Mouse (Mus musculus): ENCODE measurements around the gene Iqck. TPM values are rescaled to one million over a fixed set of nuclear protein-coding genes. Genes with fewer than 3 reads are reported as not detected.

Gene Iqck
- polyA plus RNA-seq, 1 experiment, result 0.48 TPM

DNA sequence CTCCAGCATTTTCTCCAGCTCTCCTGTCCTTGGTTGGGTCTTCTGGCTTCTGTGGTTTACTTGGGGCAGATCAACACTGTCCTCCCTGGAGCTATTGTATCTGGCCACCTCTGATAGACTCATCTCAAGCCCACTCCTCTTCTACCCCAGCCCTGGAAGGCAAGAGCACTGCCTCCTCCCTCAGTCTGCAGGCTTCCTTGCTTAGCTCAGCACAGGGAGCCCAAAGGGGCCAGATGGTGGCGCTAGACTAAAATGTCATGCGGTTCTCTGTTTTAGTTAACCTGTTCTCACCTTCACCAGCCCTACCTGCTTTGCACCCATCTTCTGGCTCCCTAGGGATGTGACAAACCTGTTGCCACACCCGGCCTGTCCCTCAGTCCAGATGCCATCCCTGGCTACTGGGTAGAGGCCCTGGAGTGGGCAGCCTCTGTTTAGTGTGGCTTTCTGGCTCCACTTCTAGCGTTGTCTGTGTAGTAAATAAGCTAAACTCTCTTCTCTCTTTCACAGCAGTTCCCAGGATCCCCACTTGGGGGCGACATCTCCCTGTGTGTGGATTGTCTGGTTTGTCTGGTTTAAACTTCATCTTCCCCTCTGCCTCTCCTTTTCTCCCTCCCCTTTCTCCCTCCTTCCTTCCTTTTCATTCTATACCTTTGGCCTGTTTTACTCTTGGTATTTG lies 155.4 kb downstream of the Iqck start:
- no peaks in the 10 kb centered on the region for H3K27me3 ChIP-seq (ENCODE audit: control insufficient read depth, insufficient read depth, low read length)
- H3K4me1 ChIP-seq (ENCODE audit: control insufficient read depth, insufficient read depth, insufficient read length, low read length), result no peaks in the 10 kb centered on the region
- 18% methylated on average over 5 of the region's 5 CpGs for WGBS
- no peak overlapping the region for H3K27ac ChIP-seq (ENCODE audit: insufficient read depth, low read depth, low read length)
- TF ChIP-seq POLR2A (IDR thresholded peaks at IDR 0.05; ENCODE audit: low read depth, low read length) (no peak), CTCF (IDR thresholded peaks at IDR 0.05; ENCODE audit: extremely low read depth, insufficient read length, insufficient replicate concordance, low read depth, low read length) (peak; percentile 39; the same call in 1 of the 2 replicates)
- no peak overlapping the region for H3K4me3 ChIP-seq (ENCODE audit: low read depth, low read length)
- H3K36me3 ChIP-seq (ENCODE audit: control insufficient read depth, insufficient read depth, low read length), result no peaks in the 10 kb centered on the region

DNA sequence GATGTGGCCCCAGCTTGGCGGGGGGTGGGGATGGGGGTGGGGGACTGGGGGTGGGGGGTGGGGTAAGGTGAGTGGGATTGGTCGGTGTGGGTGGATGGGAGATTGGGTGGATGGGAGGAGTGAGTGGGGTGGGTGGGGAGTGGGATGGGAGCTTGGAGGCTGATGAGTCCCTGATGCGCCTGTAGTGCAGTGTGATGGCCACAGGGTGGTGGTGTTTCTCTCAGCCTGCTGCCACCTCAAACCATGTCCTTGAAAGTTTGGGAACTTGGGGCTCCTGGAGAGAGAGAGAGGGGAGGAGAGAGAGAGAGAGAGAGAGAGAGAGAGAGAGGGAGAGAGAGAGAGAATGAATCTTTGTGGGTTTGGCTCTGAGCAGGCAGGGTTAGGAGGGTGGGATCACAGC lies 160.2 kb downstream of the Iqck start:
- WGBS, result 2% methylated on average over 3 of the region's 3 CpGs
- TF ChIP-seq POLR2A (IDR thresholded peaks at IDR 0.05; ENCODE audit: low read depth, low read length) (no peak), CTCF (IDR thresholded peaks at IDR 0.05; ENCODE audit: extremely low read depth, insufficient read length, insufficient replicate concordance, low read depth, low read length) (peak; percentile 30; the same call in 1 of the 2 replicates)

DNA sequence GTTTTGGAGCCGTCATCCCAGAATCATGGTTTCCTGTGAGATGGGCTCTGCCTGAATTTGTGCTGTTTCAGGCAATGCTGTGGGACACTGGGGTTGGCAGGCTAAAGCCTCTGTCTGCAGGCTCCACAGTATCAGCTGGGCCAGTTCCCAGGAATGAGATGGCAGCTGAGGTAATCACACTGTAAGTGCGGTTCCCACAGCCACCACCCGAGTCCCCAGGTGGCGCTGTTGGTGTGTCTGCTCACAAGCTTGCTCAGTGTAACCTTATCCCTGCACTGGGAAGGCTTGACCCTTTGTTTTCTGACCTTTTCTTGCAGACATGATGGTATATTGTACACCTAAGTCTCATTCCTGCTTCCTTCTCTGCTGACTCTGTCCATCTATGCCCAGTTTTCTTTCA lies 164.0 kb downstream of the Iqck start:
- Histone ChIP-seq H3K27ac (ENCODE audit: insufficient read depth, low read depth, low read length) (no peak overlapping the region), H3K4me1 (ENCODE audit: control insufficient read depth, insufficient read depth, insufficient read length, low read length) (no peaks in the 10 kb centered on the region), H3K36me3 (ENCODE audit: control insufficient read depth, insufficient read depth, low read length) (no peaks in the 10 kb centered on the region), H3K4me3 (ENCODE audit: low read depth, low read length) (no peak overlapping the region), H3K27me3 (ENCODE audit: control insufficient read depth, insufficient read depth, low read length) (no peaks in the 10 kb centered on the region)
- WGBS, result 8% methylated on average over 4 of the region's 4 CpGs
- peak; percentile 49; the same call in 1 of the 2 replicates for TF ChIP-seq CTCF (IDR thresholded peaks at IDR 0.05; ENCODE audit: extremely low read depth, insufficient read length, insufficient replicate concordance, low read depth, low read length)
- TF ChIP-seq POLR2A (IDR thresholded peaks at IDR 0.05; ENCODE audit: low read depth, low read length), result no peak

More for the DNA sequence above, 160.2 kb downstream of the Iqck start:
- Histone ChIP-seq H3K27ac (ENCODE audit: insufficient read depth, low read depth, low read length) (no peak overlapping the region), H3K4me1 (ENCODE audit: control insufficient read depth, insufficient read depth, insufficient read length, low read length) (no peaks in the 10 kb centered on the region), H3K4me3 (ENCODE audit: low read depth, low read length) (no peak overlapping the region), H3K36me3 (ENCODE audit: control insufficient read depth, insufficient read depth, low read length) (no peaks in the 10 kb centered on the region), H3K27me3 (ENCODE audit: control insufficient read depth, insufficient read depth, low read length) (no peaks in the 10 kb centered on the region)

Other genes with a start within 250 kb of the Iqck start
- gene Gde1, start 150.0 kb upstream of the Iqck start, polyA plus RNA-seq (2012; rRNA removed), result 535 and 645 TPM in 2 replicates
- 0.41 and 0.51 TPM in 2 replicates for gene Ccp110, start 143.2 kb upstream of the Iqck start, polyA plus RNA-seq (2012; rRNA removed)
- 18.3 and 29.9 TPM in 2 replicates for gene Vps35l, start 115.5 kb upstream of the Iqck start, polyA plus RNA-seq (2012; rRNA removed)
- gene Knop1, start 502 bp downstream of the Iqck start, polyA plus RNA-seq (2012; rRNA removed), result 1.3 and 1.9 TPM in 2 replicates
- gene Gprc5b, start 139.5 kb downstream of the Iqck start, polyA plus RNA-seq (2012; rRNA removed), result 3.6 and 3.9 TPM in 2 replicates

All from small intestine, adult 2 months (tissue).